ENCODE assay signal across 8 mouse cellular contexts in genomic region chr11:70654923-70655570, GRCm38 (mm10). TPM values are rescaled to one million over a fixed set of nuclear protein-coding genes. Genes with fewer than 3 reads are reported as not detected.
DNase-seq lines count a peak whose midpoint lies in the region; ATAC-seq and TF ChIP-seq lines count a peak whose summit lies in the region.

No protein-coding gene starts in this region.

- peak overlapping the region; percentile 99 for H3K27ac ChIP-seq in hindbrain, postnatal 0 days
- peak overlapping the region; percentile 97 for H3K27ac ChIP-seq in limb, embryonic 10.5 days
- H3K27ac ChIP-seq in midbrain, embryonic 10.5 days (replicated peaks), result peak overlapping the region; percentile 99

- under 1% methylated on average over 48 of the region's 48 CpGs for WGBS in hindbrain, postnatal 0 days
- under 1% methylated on average over 48 of the region's 48 CpGs for WGBS in limb, embryonic 10.5 days
- WGBS in midbrain, embryonic 10.5 days, result 0% methylated on average over 48 of the region's 48 CpGs

- 0 out of 2 replicates have a peak, but pooled peaks cover 11% of the 10 kb centered on the region for H3K4me1 ChIP-seq in hindbrain, postnatal 0 days (ENCODE audit: insufficient read depth, low read length)
- peaks cover 69% of the 10 kb centered on the region for H3K4me1 ChIP-seq in limb, embryonic 10.5 days
- H3K4me1 ChIP-seq in midbrain, embryonic 10.5 days, result peaks cover 62% of the 10 kb centered on the region

- H3K4me3 ChIP-seq in hindbrain, postnatal 0 days (ENCODE audit: low read length), result peak overlapping the region; percentile 99
- H3K4me3 ChIP-seq in limb, embryonic 10.5 days, result peak overlapping the region; percentile 99
- peak overlapping the region; percentile 100 for H3K4me3 ChIP-seq in midbrain, embryonic 10.5 days

- peak overlapping the region; percentile 75 for H3K4me2 ChIP-seq in hindbrain, postnatal 0 days (ENCODE audit: low read depth, low read length)

- ATAC-seq in common myeloid progenitor, adult 5-6 weeks (replicated peaks; ENCODE audit: low read depth, poor library complexity, severe bottlenecking), result peak; percentile 23
- peak; percentile 64 for ATAC-seq in hindbrain, postnatal 0 days

- DNase-seq in adrenal gland, adult (ENCODE audit: inconsistent age in 2 of 2, low spot score in 1 of 2), result peak; percentile 88 to 96
- DNase-seq in gastrocnemius, postnatal 10 days, result peak; percentile 87
- peak; percentile 90 for DNase-seq in hindbrain, postnatal 0 days (ENCODE audit: low spot score)
- DNase-seq in limb, embryonic 10.5 days (ENCODE audit: low spot score), result peak; percentile 86
- DNase-seq in midbrain, embryonic 10.5 days (ENCODE audit: low spot score), result peak; percentile 82
- peak; percentile 59 to 60 for DNase-seq in right cerebral cortex, postnatal 36 days (ENCODE audit: low spot score in 2 of 2)
- DNase-seq in urinary bladder, postnatal 4 days (ENCODE audit: low spot score in 2 of 2), result peak; percentile 81 to 85

- peak overlapping the region; percentile 100 for H3K9ac ChIP-seq in hindbrain, postnatal 0 days (replicated peaks; ENCODE audit: low read length)

- H3K27me3 ChIP-seq in hindbrain, postnatal 0 days (ENCODE audit: insufficient read depth, low read length), result no peaks in the 10 kb centered on the region
- H3K27me3 ChIP-seq in limb, embryonic 10.5 days (ENCODE audit: low read depth, poor library complexity, severe bottlenecking), result no peaks in the 10 kb centered on the region
- no peaks in the 10 kb centered on the region for H3K27me3 ChIP-seq in midbrain, embryonic 10.5 days (ENCODE audit: low read depth, poor library complexity, severe bottlenecking)

- H3K36me3 ChIP-seq in hindbrain, postnatal 0 days (ENCODE audit: insufficient read depth, low read length), result peaks cover 17% of the 10 kb centered on the region; the same call in 1 of the 2 replicates
- H3K36me3 ChIP-seq in limb, embryonic 10.5 days, result peaks cover 49% of the 10 kb centered on the region
- peaks cover 40% of the 10 kb centered on the region for H3K36me3 ChIP-seq in midbrain, embryonic 10.5 days

- no peak for TF ChIP-seq CTCF in hindbrain, postnatal 0 days (IDR thresholded peaks at IDR 0.05; ENCODE audit: low read depth)

- H3K9me3 ChIP-seq in hindbrain, postnatal 0 days (ENCODE audit: low read length), result no peaks in the 10 kb centered on the region
- no peaks in the 10 kb centered on the region for H3K9me3 ChIP-seq in limb, embryonic 10.5 days (replicated peaks)
- no peaks in the 10 kb centered on the region for H3K9me3 ChIP-seq in midbrain, embryonic 10.5 days (replicated peaks)

RNA-seq across cellular contexts. Expression of gene Pfn1, which starts 0.6 kb away (rescaled TPM):
- total RNA-seq in common myeloid progenitor, adult 5-6 weeks (2017), result 437 and 465 TPM in 2 replicates
- total RNA-seq in gastrocnemius, postnatal 10 days (2021), result 100 to 1,000 TPM; 465 to 491 TPM
- 460 and 560 TPM in 2 replicates for total RNA-seq in hindbrain, postnatal 0 days (2014; rRNA removed)
- 606 and 634 TPM in 2 replicates for polyA plus RNA-seq in hindbrain, postnatal 0 days (2015; fragmentation: Nextera tagmentation; extraction: Ambion mirVana)
- polyA plus RNA-seq in limb, embryonic 10.5 days (2016; fragmentation: Nextera tagmentation; extraction: Ambion mirVana), result 2,132 and 2,568 TPM in 2 replicates
- polyA plus RNA-seq in midbrain, embryonic 10.5 days (2016; fragmentation: Nextera tagmentation; extraction: Ambion mirVana), result 1,553 and 1,733 TPM in 2 replicates

RNA-seq across cellular contexts. Expression of gene Eno3, which starts 2.0 kb away (rescaled TPM):
- total RNA-seq in common myeloid progenitor, adult 5-6 weeks (2017), result 8.9 and 10.0 TPM in 2 replicates
- total RNA-seq in gastrocnemius, postnatal 10 days (2021), result 1,000 to 10,000 TPM; 5,193 to 5,983 TPM
- total RNA-seq in hindbrain, postnatal 0 days (2014; rRNA removed), result 12.4 and 17.7 TPM in 2 replicates
- polyA plus RNA-seq in hindbrain, postnatal 0 days (2015; fragmentation: Nextera tagmentation; extraction: Ambion mirVana), result 5.9 and 8.3 TPM in 2 replicates
- 67.8 and 75.6 TPM in 2 replicates for polyA plus RNA-seq in limb, embryonic 10.5 days (2016; fragmentation: Nextera tagmentation; extraction: Ambion mirVana)
- polyA plus RNA-seq in midbrain, embryonic 10.5 days (2016; fragmentation: Nextera tagmentation; extraction: Ambion mirVana), result 22.6 and 32.8 TPM in 2 replicates

RNA-seq across cellular contexts. Expression of gene Slc25a11, which starts 7.8 kb away (rescaled TPM):
- total RNA-seq in common myeloid progenitor, adult 5-6 weeks (2017), result 52.5 and 60.6 TPM in 2 replicates
- total RNA-seq in gastrocnemius, postnatal 10 days (2021), result 100 to 1,000 TPM; 252 to 283 TPM
- 154 and 160 TPM in 2 replicates for total RNA-seq in hindbrain, postnatal 0 days (2014; rRNA removed)
- 168 and 171 TPM in 2 replicates for polyA plus RNA-seq in hindbrain, postnatal 0 days (2015; fragmentation: Nextera tagmentation; extraction: Ambion mirVana)
- 136 and 160 TPM in 2 replicates for polyA plus RNA-seq in limb, embryonic 10.5 days (2016; fragmentation: Nextera tagmentation; extraction: Ambion mirVana)
- 142 and 149 TPM in 2 replicates for polyA plus RNA-seq in midbrain, embryonic 10.5 days (2016; fragmentation: Nextera tagmentation; extraction: Ambion mirVana)

RNA-seq across cellular contexts. Expression of gene Rnf167, which starts 8.0 kb away (rescaled TPM):
- 56.9 and 65.8 TPM in 2 replicates for total RNA-seq in common myeloid progenitor, adult 5-6 weeks (2017)
- total RNA-seq in gastrocnemius, postnatal 10 days (2021), result 10 to 100 TPM; 41.9 to 43.7 TPM
- 70.2 and 87.3 TPM in 2 replicates for total RNA-seq in hindbrain, postnatal 0 days (2014; rRNA removed)
- 100 and 105 TPM in 2 replicates for polyA plus RNA-seq in hindbrain, postnatal 0 days (2015; fragmentation: Nextera tagmentation; extraction: Ambion mirVana)
- polyA plus RNA-seq in limb, embryonic 10.5 days (2016; fragmentation: Nextera tagmentation; extraction: Ambion mirVana), result 85.0 and 104 TPM in 2 replicates
- 85.6 and 96.3 TPM in 2 replicates for polyA plus RNA-seq in midbrain, embryonic 10.5 days (2016; fragmentation: Nextera tagmentation; extraction: Ambion mirVana)

RNA-seq across cellular contexts. Expression of gene Spag7, which starts 14.2 kb away (rescaled TPM):
- 43.2 and 53.2 TPM in 2 replicates for total RNA-seq in common myeloid progenitor, adult 5-6 weeks (2017)
- 100 to 1,000 TPM; 131 to 133 TPM for total RNA-seq in gastrocnemius, postnatal 10 days (2021)
- total RNA-seq in hindbrain, postnatal 0 days (2014; rRNA removed), result 31.9 and 43.1 TPM in 2 replicates
- 138 and 142 TPM in 2 replicates for polyA plus RNA-seq in hindbrain, postnatal 0 days (2015; fragmentation: Nextera tagmentation; extraction: Ambion mirVana)
- polyA plus RNA-seq in limb, embryonic 10.5 days (2016; fragmentation: Nextera tagmentation; extraction: Ambion mirVana), result 182 and 196 TPM in 2 replicates
- polyA plus RNA-seq in midbrain, embryonic 10.5 days (2016; fragmentation: Nextera tagmentation; extraction: Ambion mirVana), result 186 TPM in 2 replicates

Comparison
In these comparisons a context has a peak if more than half of its experiments do, and no peak if none do; other contexts are left out.
1. Peak in every context shown above with its lines: DNase-seq, ATAC-seq, H3K4me3 ChIP-seq and H3K27ac ChIP-seq.
2. RNA of gene Eno3, which starts 2.0 kb away (total RNA-seq): 5,193 to 5,983 TPM in gastrocnemius, postnatal 10 days; 12.4 to 17.7 TPM in hindbrain, postnatal 0 days and 8.9 to 10.0 TPM in common myeloid progenitor, adult 5-6 weeks; every median in the first group is over 100 times any median in the second.